Mouse (Mus musculus) hindbrain, embryonic 11.5 days (tissue): ENCODE results near the gene Bmp2k. TPM values are rescaled to one million over a fixed set of nuclear protein-coding genes. Genes with fewer than 3 reads are reported as not detected.
A peak's percentile ranks its signal among the peaks of the same experiment; 100 is the strongest.
"Not testable (repeated sequence)": the region's sequence is repeated elsewhere in the genome, so short reads cannot be mapped to it uniquely, and the experiment has no call there.

Experiments used
- ATAC-seq: fragments of 200-750 bp; cut with Nextera tagmentation; 2 replicates; pipeline ENCODE4 v1.8.0; 2017; ENCODE audit warnings: mild to moderate bottlenecking, moderate TSS enrichment, moderate library complexity; ENCODE audit not compliant: low FRiP score
- DNase-seq: peaks from one replicate; pipeline ENCODE4 v3.0.0-alpha.2; 2015; ENCODE audit warnings: low spot score
- H3K27ac ChIP-seq: fragments of 300-500 bp; sonication (generic); 2 replicates; pipeline ENCODE4 v1.5.1; 2014; ENCODE audit warnings: mild to moderate bottlenecking, low read depth, low read length
- H3K27me3 ChIP-seq: fragments of 300-500 bp; sonication (generic); 2 replicates; pipeline ENCODE4 v1.6.1; 2014; ENCODE audit warnings: mild to moderate bottlenecking, low read length, moderate library complexity, mixed read lengths; ENCODE audit not compliant: control insufficient read depth, insufficient read depth
- H3K36me3 ChIP-seq: fragments of 300-500 bp; sonication (generic); 2 replicates; pipeline ENCODE4 v1.6.1; 2014; ENCODE audit warnings: mild to moderate bottlenecking, low read length, moderate library complexity, mixed read lengths; ENCODE audit not compliant: control insufficient read depth, insufficient read depth
- H3K4me1 ChIP-seq: fragments of 300-500 bp; sonication (generic); replicated peaks from 2 replicates; pipeline ENCODE4 v1.6.1; 2014; ENCODE audit warnings: low read length, mixed read lengths; ENCODE audit not compliant: control insufficient read depth, insufficient read depth
- H3K4me2 ChIP-seq: fragments of 300-500 bp; sonication (generic); replicated peaks from 2 replicates; pipeline ENCODE4 v1.6.1; 2014; ENCODE audit warnings: mild to moderate bottlenecking, low read depth, low read length
- H3K4me3 ChIP-seq: fragments of 300-500 bp; sonication (generic); 2 replicates; pipeline ENCODE4 v1.5.1; 2014; ENCODE audit warnings: low read depth, low read length
- H3K9ac ChIP-seq: fragments of 300-500 bp; sonication (generic); 2 replicates; pipeline ENCODE4 v1.6.1; 2014; ENCODE audit warnings: low read depth, low read length
- H3K9me3 ChIP-seq: fragments of 300-500 bp; sonication (generic); 2 replicates; pipeline ENCODE4 v1.6.1; 2016; ENCODE audit warnings: low read length; ENCODE audit not compliant: control insufficient read depth
- WGBS: fragments of 180-500 bp; shearing (Covaris S2); extraction: QIAGEN DNeasy Blood & Tissue Kit; methylation state at CpG from one replicate; pipeline ENCODE4 v1.1.7; 2014; 5-methylcytosine and 5-hydroxymethylcytosine counted together
- polyA plus RNA-seq: library from polyadenylated mRNA; unstranded; fragments of >200 nt; fragmentation: Nextera tagmentation; extraction: Ambion mirVana; gene quantifications from 2 replicates; pipeline ENCODE4 v1.2.1, GENCODE M21; 2014

Bmp2k gene
- polyA plus RNA-seq, 1 experiment from 2014 or later: 13.7 TPM

- no peak overlapping the region for H3K27ac ChIP-seq
- H3K4me3 ChIP-seq: no peak overlapping the region
- no peaks in the 10 kb centered on the region for H3K9me3 ChIP-seq
- WGBS: 84% methylated on average over 11 of the region's 11 CpGs
- no peak overlapping the region for H3K4me2 ChIP-seq
- DNase-seq (no peak), ATAC-seq (peak; percentile 19; the same call in 1 of the 2 replicates)
- no peaks in the 10 kb centered on the region for H3K36me3 ChIP-seq
- no peaks in the 10 kb centered on the region for H3K4me1 ChIP-seq
- H3K9ac ChIP-seq: no peak overlapping the region
- no peaks in the 10 kb centered on the region for H3K27me3 ChIP-seq
These were observed 18.5 kb downstream of the Bmp2k start for GRCm38 (mm10) chr5:97015781-97016508.

- no peaks in the 10 kb centered on the region for H3K9me3 ChIP-seq
- no peak for ATAC-seq
- no peaks in the 10 kb centered on the region for H3K4me1 ChIP-seq
- no peak overlapping the region for H3K4me2 ChIP-seq
- H3K36me3 ChIP-seq: no peaks in the 10 kb centered on the region
- no peak overlapping the region for H3K27ac ChIP-seq
- 92% methylated on average over 9 of the region's 9 CpGs for WGBS
- H3K27me3 ChIP-seq: no peaks in the 10 kb centered on the region
- no peak overlapping the region for H3K4me3 ChIP-seq
- no peak for DNase-seq
- no peak overlapping the region for H3K9ac ChIP-seq
These were observed 19.5 kb downstream of the Bmp2k start for GRCm38 (mm10) chr5:97016842-97017577.

GRCm38 (mm10) chr5:97022305-97023278 lies 25.1 kb downstream of the Bmp2k start:
- Histone ChIP-seq H3K9me3 (no peaks in the 10 kb centered on the region), H3K36me3 (no peaks in the 10 kb centered on the region), H3K27ac (no peak overlapping the region), H3K27me3 (no peaks in the 10 kb centered on the region), H3K4me1 (no peaks in the 10 kb centered on the region), H3K4me2 (no peak overlapping the region), H3K9ac (no peak overlapping the region), H3K4me3 (no peak overlapping the region)
- WGBS: 79% methylated on average over 15 of the region's 15 CpGs
- no peak; the same call in 1 of the 2 replicates for ATAC-seq
- DNase-seq: no peak

- ATAC-seq (no peak), DNase-seq (no peak)
- Histone ChIP-seq H3K4me1 (no peaks in the 10 kb centered on the region), H3K27ac (no peak overlapping the region), H3K36me3 (no peaks in the 10 kb centered on the region), H3K4me3 (no peak overlapping the region), H3K27me3 (no peaks in the 10 kb centered on the region), H3K4me2 (no peak overlapping the region), H3K9me3 (no peaks in the 10 kb centered on the region), H3K9ac (no peak overlapping the region)
- 93% methylated on average over 5 of the region's 5 CpGs for WGBS
These were observed 27.3 kb downstream of the Bmp2k start for GRCm38 (mm10) chr5:97024834-97025233.

- Histone ChIP-seq H3K4me1 (no peaks in the 10 kb centered on the region), H3K9me3 (no peaks in the 10 kb centered on the region), H3K27ac (no peak overlapping the region), H3K4me3 (no peak overlapping the region), H3K27me3 (no peaks in the 10 kb centered on the region), H3K4me2 (no peak overlapping the region), H3K9ac (no peak overlapping the region), H3K36me3 (no peaks in the 10 kb centered on the region)
- ATAC-seq: no peak
- DNase-seq: no peak
- 86% methylated on average over 6 of the region's 6 CpGs for WGBS
These were observed 28.2 kb downstream of the Bmp2k start for GRCm38 (mm10) chr5:97025650-97026049.

- Histone ChIP-seq H3K4me1 (no peaks in the 10 kb centered on the region), H3K9ac (no peak overlapping the region), H3K36me3 (no peaks in the 10 kb centered on the region), H3K4me3 (no peak overlapping the region), H3K27me3 (no peaks in the 10 kb centered on the region), H3K27ac (no peak overlapping the region), H3K9me3 (no peaks in the 10 kb centered on the region), H3K4me2 (no peak overlapping the region)
- ATAC-seq (no peak), DNase-seq (no peak)
- 89% methylated on average over 8 of the region's 8 CpGs for WGBS
These were observed 30.5 kb downstream of the Bmp2k start for GRCm38 (mm10) chr5:97028004-97028403.

- H3K4me3 ChIP-seq, H3K4me1 ChIP-seq, DNase-seq, ATAC-seq, H3K36me3 ChIP-seq, H3K9ac ChIP-seq, H3K9me3 ChIP-seq, H3K27ac ChIP-seq, H3K4me2 ChIP-seq, H3K27me3 ChIP-seq: not testable (repeated sequence)
- WGBS: 92% methylated on average over 1 of the region's 1 CpGs
These were observed 31.4 kb downstream of the Bmp2k start for GRCm38 (mm10) chr5:97028840-97029239.

GRCm38 (mm10) chr5:97031771-97032170 lies 34.3 kb downstream of the Bmp2k start:
- Histone ChIP-seq H3K4me1 (no peaks in the 10 kb centered on the region), H3K4me3 (no peak overlapping the region), H3K27ac (no peak overlapping the region), H3K36me3 (no peaks in the 10 kb centered on the region), H3K9me3 (no peaks in the 10 kb centered on the region), H3K4me2 (no peak overlapping the region), H3K27me3 (no peaks in the 10 kb centered on the region), H3K9ac (no peak overlapping the region)
- 92% methylated on average over 6 of the region's 6 CpGs for WGBS
- ATAC-seq (no peak), DNase-seq (no peak)
